Mouse (Mus musculus) limb, embryonic 11.5 days (tissue): ENCODE results near the gene Brf1. TPM values are rescaled to one million over a fixed set of nuclear protein-coding genes. Genes with fewer than 3 reads are reported as not detected.

Source experiments
- ATAC-seq: fragments of 200-750 bp; cut with Nextera tagmentation; 2 replicates; pipeline ENCODE4 v1.8.0; 2017; ENCODE audit warnings: low read depth; ENCODE audit not compliant: insufficient number of reproducible peaks, low FRiP score, low TSS enrichment
- DNase-seq: peaks from one replicate; pipeline ENCODE4 v3.0.0-alpha.2; 2015; ENCODE audit warnings: low spot score
- H3K27ac ChIP-seq: fragments of 300-500 bp; sonication (generic); replicated peaks from 2 replicates; pipeline ENCODE4 v1.5.1; 2014; ENCODE audit warnings: low read depth, mild to moderate bottlenecking, low read length
- H3K27me3 ChIP-seq: fragments of 300-500 bp; sonication (generic); 2 replicates; pipeline ENCODE4 v1.6.1; 2014; ENCODE audit warnings: mild to moderate bottlenecking, low read length, mixed read lengths; ENCODE audit not compliant: control insufficient read depth, insufficient read depth
- H3K36me3 ChIP-seq: fragments of 300-500 bp; sonication (generic); 2 replicates; pipeline ENCODE4 v1.6.1; 2014; ENCODE audit warnings: mild to moderate bottlenecking, low read length, moderate library complexity, mixed read lengths; ENCODE audit not compliant: control insufficient read depth, insufficient read depth
- H3K4me1 ChIP-seq: fragments of 300-500 bp; sonication (generic); 2 replicates; pipeline ENCODE4 v1.6.1; 2014; ENCODE audit warnings: low read length, mixed read lengths; ENCODE audit not compliant: control insufficient read depth, insufficient read depth
- H3K4me2 ChIP-seq: fragments of 300-500 bp; sonication (generic); 2 replicates; pipeline ENCODE4 v1.6.1; 2014; ENCODE audit warnings: low read depth, mild to moderate bottlenecking, moderate library complexity; ENCODE audit not compliant: severe bottlenecking
- H3K4me3 ChIP-seq: fragments of 300-500 bp; sonication (generic); 2 replicates; pipeline ENCODE4 v1.5.1; 2014; ENCODE audit warnings: low read depth, low read length
- H3K9ac ChIP-seq: fragments of 300-500 bp; sonication (generic); 2 replicates; pipeline ENCODE4 v1.6.1; 2014; ENCODE audit warnings: mild to moderate bottlenecking, low read length
- H3K9me3 ChIP-seq: fragments of 300-500 bp; sonication (generic); 2 replicates; pipeline ENCODE4 v1.6.1; 2016; ENCODE audit warnings: low read length; ENCODE audit not compliant: control insufficient read depth
- WGBS: fragments of 180-500 bp; shearing (Covaris S2); extraction: QIAGEN DNeasy Blood & Tissue Kit; methylation state at CpG from one replicate; pipeline ENCODE4 v1.1.7; 2014; 5-methylcytosine and 5-hydroxymethylcytosine counted together
- polyA plus RNA-seq: library from polyadenylated mRNA; unstranded; fragments of >200 nt; fragmentation: Nextera tagmentation; extraction: Ambion mirVana; gene quantifications from 2 replicates; pipeline ENCODE4 v1.2.1, GENCODE M21; 2014

The Brf1 gene
- polyA plus RNA-seq, 1 experiment from 2014 or later, result 58.8 TPM

- 0 out of 2 replicates have a peak, but pooled peaks cover 3% of the 10 kb centered on the region for H3K4me1 ChIP-seq
- H3K27ac ChIP-seq, result no peak overlapping the region
- no peaks in the 10 kb centered on the region for H3K9me3 ChIP-seq
- ATAC-seq (no peak), DNase-seq (no peak)
- no peaks in the 10 kb centered on the region for H3K27me3 ChIP-seq
- H3K9ac ChIP-seq, result no peak overlapping the region
- H3K4me2 ChIP-seq, result no peak overlapping the region
- WGBS, result 90% methylated on average over 4 of the region's 4 CpGs
- no peaks in the 10 kb centered on the region for H3K36me3 ChIP-seq
- H3K4me3 ChIP-seq, result no peak overlapping the region
These were observed 36.5 kb upstream of the Brf1 start for GRCm38 (mm10) chr12:113036996-113037395.

GRCm38 (mm10) chr12:113035093-113035492 lies 34.6 kb upstream of the Brf1 start:
- no peak for ATAC-seq
- 0 out of 2 replicates have a peak, but pooled peaks cover 3% of the 10 kb centered on the region for H3K4me1 ChIP-seq
- 92% methylated on average over 2 of the region's 2 CpGs for WGBS
- H3K4me2 ChIP-seq, result no peak overlapping the region
- H3K9ac ChIP-seq, result no peak overlapping the region
- H3K27me3 ChIP-seq, result no peaks in the 10 kb centered on the region
- H3K4me3 ChIP-seq, result no peak overlapping the region
- H3K27ac ChIP-seq, result no peak overlapping the region
- no peaks in the 10 kb centered on the region for H3K9me3 ChIP-seq
- H3K36me3 ChIP-seq, result no peaks in the 10 kb centered on the region
- DNase-seq, result no peak

- 86% methylated on average over 11 of the region's 11 CpGs for WGBS
- Histone ChIP-seq H3K4me3 (no peak overlapping the region), H3K9ac (no peak overlapping the region), H3K4me1 (0 out of 2 replicates have a peak, but pooled peaks cover 3% of the 10 kb centered on the region), H3K36me3 (no peaks in the 10 kb centered on the region), H3K4me2 (no peak overlapping the region), H3K27ac (no peak overlapping the region), H3K9me3 (no peaks in the 10 kb centered on the region), H3K27me3 (no peaks in the 10 kb centered on the region)
- DNase-seq (no peak), ATAC-seq (no peak)
These were observed 32.1 kb upstream of the Brf1 start for GRCm38 (mm10) chr12:113032296-113033250.

- no peak for DNase-seq
- no peak overlapping the region for H3K4me3 ChIP-seq
- 0 out of 2 replicates have a peak, but pooled peaks cover 3% of the 10 kb centered on the region for H3K4me1 ChIP-seq
- no peak overlapping the region for H3K9ac ChIP-seq
- no peak overlapping the region for H3K4me2 ChIP-seq
- no peak for ATAC-seq
- 93% methylated on average over 6 of the region's 6 CpGs for WGBS
- H3K27me3 ChIP-seq, result no peaks in the 10 kb centered on the region
- H3K9me3 ChIP-seq, result no peaks in the 10 kb centered on the region
- no peaks in the 10 kb centered on the region for H3K36me3 ChIP-seq
- H3K27ac ChIP-seq, result no peak overlapping the region
These were observed 30.9 kb upstream of the Brf1 start for GRCm38 (mm10) chr12:113031441-113031840.

- 89% methylated on average over 9 of the region's 9 CpGs for WGBS
- Histone ChIP-seq H3K4me2 (no peak overlapping the region), H3K27me3 (no peaks in the 10 kb centered on the region), H3K9ac (no peak overlapping the region), H3K27ac (no peak overlapping the region), H3K4me1 (0 out of 2 replicates have a peak, but pooled peaks cover 3% of the 10 kb centered on the region), H3K9me3 (no peaks in the 10 kb centered on the region), H3K4me3 (no peak overlapping the region), H3K36me3 (no peaks in the 10 kb centered on the region)
- no peak for ATAC-seq
- no peak for DNase-seq
These were observed 30.5 kb upstream of the Brf1 start for GRCm38 (mm10) chr12:113030993-113031392.

DNA sequence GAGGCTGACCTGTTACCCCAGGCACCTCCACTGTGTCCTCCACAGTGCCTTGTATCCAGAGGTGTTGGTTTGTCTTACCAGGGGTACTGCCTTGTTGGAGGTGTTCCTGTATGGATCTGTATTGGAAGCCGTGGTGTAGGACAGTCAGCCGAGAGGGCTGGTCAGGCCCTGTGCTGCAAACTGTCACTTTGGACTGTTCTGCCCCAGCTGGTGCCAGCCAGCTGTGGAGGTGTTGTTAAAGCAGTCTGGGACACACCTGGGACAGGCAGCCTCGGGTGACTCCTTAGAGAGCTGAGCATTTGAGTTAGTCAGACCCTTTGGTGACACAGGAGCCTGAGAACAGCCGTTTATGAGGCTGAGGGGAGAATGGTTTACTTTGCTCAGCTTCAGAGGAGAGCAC lies 29.5 kb upstream of the Brf1 start:
- Histone ChIP-seq H3K36me3 (no peaks in the 10 kb centered on the region), H3K4me3 (no peak overlapping the region), H3K27ac (no peak overlapping the region), H3K9ac (no peak overlapping the region), H3K4me1 (0 out of 2 replicates have a peak, but pooled peaks cover 3% of the 10 kb centered on the region), H3K27me3 (no peaks in the 10 kb centered on the region), H3K9me3 (no peaks in the 10 kb centered on the region), H3K4me2 (no peak overlapping the region)
- ATAC-seq (no peak), DNase-seq (no peak)
- WGBS, result 64% methylated on average over 4 of the region's 4 CpGs

GRCm38 (mm10) chr12:113028898-113029297 lies 28.4 kb upstream of the Brf1 start:
- ATAC-seq, result no peak
- WGBS, result 81% methylated on average over 9 of the region's 9 CpGs
- no peak overlapping the region for H3K9ac ChIP-seq

GRCm38 (mm10) chr12:113028067-113028466 lies 27.6 kb upstream of the Brf1 start:
- Histone ChIP-seq H3K4me2 (no peak overlapping the region), H3K36me3 (no peaks in the 10 kb centered on the region), H3K27me3 (no peaks in the 10 kb centered on the region), H3K9me3 (no peaks in the 10 kb centered on the region), H3K27ac (no peak overlapping the region), H3K9ac (no peak overlapping the region), H3K4me1 (0 out of 2 replicates have a peak, but pooled peaks cover 3% of the 10 kb centered on the region), H3K4me3 (no peak overlapping the region)
- ATAC-seq (no peak), DNase-seq (no peak)
- 77% methylated on average over 5 of the region's 5 CpGs for WGBS

More at GRCm38 (mm10) chr12:113028898-113029297, 28.4 kb upstream of the Brf1 start:
- Histone ChIP-seq H3K9me3 (no peaks in the 10 kb centered on the region), H3K4me1 (0 out of 2 replicates have a peak, but pooled peaks cover 3% of the 10 kb centered on the region), H3K4me3 (no peak overlapping the region), H3K36me3 (no peaks in the 10 kb centered on the region), H3K27ac (no peak overlapping the region), H3K27me3 (no peaks in the 10 kb centered on the region), H3K4me2 (no peak overlapping the region)
- DNase-seq, result no peak
